Mouse (Mus musculus) MEL (cell line): ENCODE results near the gene Lhx5. TPM values are rescaled to one million over a fixed set of nuclear protein-coding genes. Genes with fewer than 3 reads are reported as not detected.
A peak's percentile ranks its signal among the peaks of the same experiment; 100 is the strongest.

Source experiments
- DNase-seq: peaks from one replicate; pipeline ENCODE4 v3.0.0; 2011; ENCODE audit warnings: low read depth, low spot score
- H3K27ac ChIP-seq: 2 replicates; pipeline ENCODE4 v1.5.1; 2012; ENCODE audit warnings: low read depth, mild to moderate bottlenecking, control low read depth, low read length, moderate library complexity; ENCODE audit not compliant: control insufficient read depth
- H3K27me3 ChIP-seq, 2 experiments: fragments of 150-350 bp in 1 of 2; sonication (generic) in 1 of 2; 2 replicates each; pipeline ENCODE4 v1.6.1; 2012; ENCODE audit warnings: low read length in 2 of 2, mild to moderate bottlenecking in 2 of 2, improper control_type of control experiment in 1 of 2, moderate library complexity in 1 of 2; ENCODE audit not compliant: insufficient read depth in 2 of 2, control insufficient read depth in 1 of 2
- H3K36me3 ChIP-seq, 2 experiments: 2 replicates each; pipeline ENCODE4 v1.6.1; 2012 to 2014; ENCODE audit warnings: low read length in 2 of 2, improper control_type of control experiment in 1 of 2, inconsistent platforms in 1 of 2, mild to moderate bottlenecking in 1 of 2; ENCODE audit not compliant: insufficient read depth in 2 of 2, control insufficient read depth in 1 of 2
- H3K4me1 ChIP-seq, 2 experiments: fragments of 150-350 bp in 1 of 2; sonication (generic) in 1 of 2; 2 replicates each; pipeline ENCODE4 v1.6.1; 2012; ENCODE audit warnings: low read length in 2 of 2, improper control_type of control experiment in 1 of 2, mild to moderate bottlenecking in 1 of 2; ENCODE audit not compliant: insufficient read depth in 2 of 2, control insufficient read depth in 1 of 2
- H3K4me3 ChIP-seq, 2 experiments: fragments of 150-350 bp in 1 of 2; sonication (generic) in 1 of 2; 2 replicates each; pipeline ENCODE4 v1.5.1; 2012; ENCODE audit warnings: low read depth in 2 of 2, low read length in 2 of 2, mild to moderate bottlenecking in 2 of 2, moderate library complexity in 2 of 2, control low read depth in 1 of 2, improper control_type of control experiment in 1 of 2; ENCODE audit not compliant: control insufficient read depth in 1 of 2, insufficient read depth in 1 of 2
- H3K79me2 ChIP-seq: 2 replicates; pipeline ENCODE4 v1.6.1; 2012; ENCODE audit warnings: mild to moderate bottlenecking, low read length, moderate library complexity; ENCODE audit not compliant: control insufficient read depth, poor library complexity, insufficient read depth
- H3K9ac ChIP-seq: 2 replicates; pipeline ENCODE4 v1.6.1; 2012; ENCODE audit warnings: low read depth, mild to moderate bottlenecking, control low read depth, low read length, moderate library complexity; ENCODE audit not compliant: control insufficient read depth, poor library complexity, severe bottlenecking
- H3K9me3 ChIP-seq: fragments of 150-350 bp; sonication (generic); replicated peaks from 2 replicates; pipeline ENCODE4 v1.6.1; 2012; ENCODE audit warnings: mild to moderate bottlenecking, low read length, improper control_type of control experiment, moderate library complexity; ENCODE audit not compliant: insufficient read depth
- BHLHE40 ChIP-seq: IDR thresholded peaks from 2 replicates; pipeline ENCODE4 v1.6.1; 2012; ENCODE audit warnings: low read depth, mild to moderate bottlenecking, inconsistent platforms, low read length, improper control_type of control experiment, borderline replicate concordance
- CHD1 ChIP-seq: IDR thresholded peaks from 2 replicates; pipeline ENCODE4 v1.6.1; 2012; ENCODE audit warnings: low read depth, mild to moderate bottlenecking, inconsistent platforms, low read length, improper control_type of control experiment
- CHD2 ChIP-seq: IDR thresholded peaks from 2 replicates; pipeline ENCODE4 v1.6.1; 2011; ENCODE audit warnings: low read length, improper control_type of control experiment
- CTCF ChIP-seq, 3 experiments: IDR thresholded peaks in 2 of 3; conservative IDR thresholded peaks in 1 of 3; 2 replicates each; pipeline ENCODE4 v1.5.1; 2011 to 2012; ENCODE audit warnings: low read length in 3 of 3, low read depth in 2 of 3, mild to moderate bottlenecking in 2 of 3, improper control_type of control experiment in 1 of 3, inconsistent platforms in 1 of 3, mixed read lengths in 1 of 3, moderate library complexity in 1 of 3; ENCODE audit not compliant: control insufficient read depth in 1 of 3, insufficient read depth in 1 of 3, poor library complexity in 1 of 3, severe bottlenecking in 1 of 3
- E2F4 ChIP-seq: IDR thresholded peaks from 2 replicates; pipeline ENCODE4 v1.6.1; 2011; ENCODE audit warnings: low read depth, low read length, improper control_type of control experiment, borderline replicate concordance
- ELF1 ChIP-seq: IDR thresholded peaks from 2 replicates; pipeline ENCODE4 v1.6.1; 2014; ENCODE audit warnings: low read depth, mild to moderate bottlenecking, inconsistent platforms, low read length, improper control_type of control experiment, moderate library complexity
- EP300 ChIP-seq, 2 experiments: IDR thresholded peaks; 2 replicates each; pipeline ENCODE4 v1.6.1; 2011; ENCODE audit warnings: improper control_type of control experiment in 2 of 2, low read length in 2 of 2, low read depth in 1 of 2, mild to moderate bottlenecking in 1 of 2
- GABPA ChIP-seq: IDR thresholded peaks from 2 replicates; pipeline ENCODE4 v1.6.1; 2012; ENCODE audit warnings: low read depth, mild to moderate bottlenecking, inconsistent platforms, low read length, improper control_type of control experiment, moderate library complexity
- GATA1 ChIP-seq: IDR thresholded peaks from 2 replicates; pipeline ENCODE4 v1.6.1; 2011; ENCODE audit warnings: low read depth, low read length, improper control_type of control experiment
- JUND ChIP-seq: IDR thresholded peaks from 2 replicates; pipeline ENCODE4 v1.6.1; 2011; ENCODE audit warnings: low read depth, mild to moderate bottlenecking, improper control_type of control experiment, low read length
- KAT2A ChIP-seq: conservative IDR thresholded peaks from 2 replicates; pipeline ENCODE4 v1.6.1; 2012; ENCODE audit warnings: low read depth, low read length, improper control_type of control experiment, inconsistent platforms
- MAFK ChIP-seq: IDR thresholded peaks from 2 replicates; pipeline ENCODE4 v1.6.1; 2011; ENCODE audit warnings: low read depth, mild to moderate bottlenecking, low read length, improper control_type of control experiment, borderline replicate concordance
- MAX ChIP-seq: IDR thresholded peaks from 2 replicates; pipeline ENCODE4 v1.6.1; 2011; ENCODE audit warnings: low read length, improper control_type of control experiment
- MAZ ChIP-seq: IDR thresholded peaks from 2 replicates; pipeline ENCODE4 v1.6.1; 2012; ENCODE audit warnings: low read depth, mild to moderate bottlenecking, inconsistent platforms, low read length, improper control_type of control experiment
- NRF1 ChIP-seq: IDR thresholded peaks from 2 replicates; pipeline ENCODE4 v1.6.1; 2014; ENCODE audit warnings: low read depth, mild to moderate bottlenecking, inconsistent platforms, low read length, improper control_type of control experiment, moderate library complexity; ENCODE audit not compliant: poor library complexity, insufficient read depth, severe bottlenecking
- POLR2A ChIP-seq, 2 experiments: IDR thresholded peaks; 2 replicates each; pipeline ENCODE4 v1.6.1; 2011 to 2012; ENCODE audit warnings: low read length in 2 of 2, mild to moderate bottlenecking in 2 of 2, control low read depth in 1 of 2, improper control_type of control experiment in 1 of 2, low read depth in 1 of 2, moderate library complexity in 1 of 2; ENCODE audit not compliant: control insufficient read depth in 1 of 2, insufficient read depth in 1 of 2, poor library complexity in 1 of 2
- RAD21 ChIP-seq: IDR thresholded peaks from 2 replicates; pipeline ENCODE4 v1.6.1; 2011; ENCODE audit warnings: mild to moderate bottlenecking, low read depth, low read length, improper control_type of control experiment
- SIN3A ChIP-seq: IDR thresholded peaks from 2 replicates; pipeline ENCODE4 v1.6.1; 2012; ENCODE audit warnings: low read length, improper control_type of control experiment, inconsistent platforms
- SMC3 ChIP-seq: IDR thresholded peaks from 2 replicates; pipeline ENCODE4 v1.6.1; 2011; ENCODE audit warnings: low read depth, low read length, improper control_type of control experiment
- TBP ChIP-seq: IDR thresholded peaks from 2 replicates; pipeline ENCODE4 v1.8.0; 2011; ENCODE audit warnings: low read depth, low read length, improper control_type of control experiment
- TCF12 ChIP-seq: IDR thresholded peaks from 2 replicates; pipeline ENCODE4 v1.6.1; 2014; ENCODE audit warnings: low read depth, mild to moderate bottlenecking, inconsistent platforms, low read length, improper control_type of control experiment, moderate library complexity
- USF1 ChIP-seq: IDR thresholded peaks from 2 replicates; pipeline ENCODE4 v1.6.1; 2014; ENCODE audit warnings: low read depth, mild to moderate bottlenecking, inconsistent platforms, low read length, improper control_type of control experiment, moderate library complexity
- USF2 ChIP-seq, 2 experiments: IDR thresholded peaks; 2 replicates each; pipeline ENCODE4 v1.6.1; 2011 to 2012; ENCODE audit warnings: improper control_type of control experiment in 2 of 2, low read length in 2 of 2, borderline replicate concordance in 1 of 2, inconsistent platforms in 1 of 2, low read depth in 1 of 2, mild to moderate bottlenecking in 1 of 2; ENCODE audit not compliant: insufficient read depth in 1 of 2
- ZC3H11A ChIP-seq: IDR thresholded peaks from 2 replicates; pipeline ENCODE4 v1.6.1; 2012; ENCODE audit warnings: low read depth, mild to moderate bottlenecking, inconsistent platforms, low read length, improper control_type of control experiment
- ZMIZ1 ChIP-seq: IDR thresholded peaks from 2 replicates; pipeline ENCODE4 v1.6.1; 2012; ENCODE audit warnings: low read depth, mild to moderate bottlenecking, inconsistent platforms, low read length, improper control_type of control experiment, moderate library complexity
- ZNF384 ChIP-seq: IDR thresholded peaks from 2 replicates; pipeline ENCODE4 v1.6.1; 2012; ENCODE audit warnings: low read depth, mild to moderate bottlenecking, inconsistent platforms, low read length, improper control_type of control experiment
- polyA plus RNA-seq, 2 experiments: library from polyadenylated mRNA; stranded (reverse) in 1 of 2; unstranded in 1 of 2; fragments of >175 nt in 1 of 2; fragments of >200 nt in 1 of 2; gene quantifications; 2 replicates each; pipeline versions ENCODE4 v1.2.1 to v1.2.4; 2012; ENCODE audit warnings: low replicate concordance in 2 of 2, low read depth in 1 of 2; ENCODE audit not compliant: insufficient read length in 2 of 2, insufficient read depth in 1 of 2, missing spikeins in 1 of 2
- total RNA-seq: library from RNA; depleted of rRNA; stranded (reverse); fragments of 300-350 nt; gene quantifications from 2 replicates; pipeline ENCODE4 v1.2.3, GENCODE M21; 2012

The Lhx5 gene
- total and polyA plus RNA-seq, 3 experiments: not detected

- Histone ChIP-seq H3K9me3 (no peaks in the 10 kb centered on the region), H3K36me3 (peaks cover 0 to 5% of the 10 kb centered on the region in 2 experiments; a peak in 2 of 4 replicates), H3K4me3 (no peak overlapping the region), H3K9ac (no peak overlapping the region), H3K4me1 (peaks cover 8 to 19% of the 10 kb centered on the region in 2 experiments), H3K27me3 (no peaks in the 10 kb centered on the region), H3K79me2 (no peaks in the 10 kb centered on the region), H3K27ac (no peak overlapping the region)
- TF ChIP-seq CHD2: no peak
- TF ChIP-seq E2F4: no peak
- no peak for TF ChIP-seq SIN3A
- no peak for TF ChIP-seq NRF1
- TF ChIP-seq ELF1: no peak
- no peak for TF ChIP-seq EP300 (IDR thresholded peaks at IDR 0.05; ENCODE audit: low read depth in 1 of 2, low read length in 2 of 2)
- no peak for TF ChIP-seq MAX
- no peak for TF ChIP-seq JUND
- TF ChIP-seq ZMIZ1: no peak
- no peak for TF ChIP-seq TBP
- TF ChIP-seq POLR2A (IDR thresholded peaks at IDR 0.05; ENCODE audit: control insufficient read depth in 1 of 2, insufficient read depth in 1 of 2, low read depth in 1 of 2, low read length in 2 of 2, poor library complexity in 1 of 2): no peak
- no peak for TF ChIP-seq MAFK
- TF ChIP-seq BHLHE40: no peak
- no peak for TF ChIP-seq KAT2A
- DNase-seq: no peak
Measured at GRCm38 (mm10) chr5:120456841-120457554, 25.5 kb downstream of the Lhx5 start.

- H3K27me3 ChIP-seq: no peaks in the 10 kb centered on the region
- peak; percentile 84 for DNase-seq
- TF ChIP-seq GATA1 (no peak), ZMIZ1 (no peak), MAFK (no peak), ZNF384 (no peak), EP300 (IDR thresholded peaks at IDR 0.05; ENCODE audit: low read depth in 1 of 2, low read length in 2 of 2) (no peak), CHD1 (no peak), POLR2A (IDR thresholded peaks at IDR 0.05; ENCODE audit: control insufficient read depth in 1 of 2, insufficient read depth in 1 of 2, low read depth in 1 of 2, low read length in 2 of 2, poor library complexity in 1 of 2) (no peak), NRF1 (no peak), USF2 (IDR thresholded peaks at IDR 0.05; ENCODE audit: borderline replicate concordance in 1 of 2, insufficient read depth in 1 of 2, low read depth in 1 of 2, low read length in 2 of 2) (0 out of 4 replicates have a peak, but pooled peaks of 1 of the 2 experiments have one; percentile 18), RAD21 (peak; percentile 74), TCF12 (no peak), SMC3 (peak; percentile 67), GABPA (no peak), E2F4 (no peak), JUND (no peak), USF1 (peak; percentile 78), ZC3H11A (peak; percentile 45), SIN3A (peak; percentile 30; the same call in 1 of the 2 replicates), CTCF (IDR thresholded peaks at IDR 0.05 in 2 of 3, conservative IDR thresholded peaks at IDR 0.05 in 1 of 3; ENCODE audit: control insufficient read depth in 1 of 3, insufficient read depth in 1 of 3, low read depth in 2 of 3, low read length in 3 of 3, poor library complexity in 1 of 3, severe bottlenecking in 1 of 3) (peak; percentile 72 to 85 (median 81)), TBP (no peak), CHD2 (no peak), MAZ (no peak), ELF1 (no peak)
Measured at GRCm38 (mm10) chr5:120457628-120458027, 26.1 kb downstream of the Lhx5 start.

More at GRCm38 (mm10) chr5:120457628-120458027, 26.1 kb downstream of the Lhx5 start:
- Histone ChIP-seq H3K4me1 (peaks cover 8 to 19% of the 10 kb centered on the region in 2 experiments), H3K79me2 (no peaks in the 10 kb centered on the region), H3K9ac (no peak overlapping the region), H3K4me3 (peak overlapping the region in 1 of 2 experiments; percentile 12; a peak in 1 of 4 replicates), H3K36me3 (peaks cover 0 to 5% of the 10 kb centered on the region in 2 experiments; a peak in 2 of 4 replicates), H3K9me3 (no peaks in the 10 kb centered on the region), H3K27ac (no peak overlapping the region)
